Comparison of ENCODE assay signal across 9 mouse cellular contexts in genomic region chr5:83778310-83778972, GRCm38 (mm10).
DNase-seq lines count a peak whose midpoint lies in the region; ATAC-seq and TF ChIP-seq lines count a peak whose summit lies in the region.
"Had no signal": no experiment of that assay in that cellular context is flagged by ENCODE, and none has a peak within 500 bp of the region (broad histone marks: within the 10 kb centered on the region; RNA-seq: fewer than 3 reads in every experiment).

No protein-coding gene starts in this region.

- H3K9ac ChIP-seq in forebrain, postnatal 0 days = no peak overlapping the region
- H3K9ac ChIP-seq: limb, embryonic 13.5 days had no signal

- no peak overlapping the region for H3K4me2 ChIP-seq in forebrain, postnatal 0 days (ENCODE audit: low read depth)
- H3K4me2 ChIP-seq: limb, embryonic 13.5 days had no signal

- no peak for ATAC-seq in forebrain, postnatal 0 days

- peak; percentile 22; the same call in 1 of the 2 replicates for TF ChIP-seq CTCF in cerebellum, adult 2 months (IDR thresholded peaks at IDR 0.05; ENCODE audit: borderline replicate concordance, insufficient read depth, low read depth, low read length)
- TF ChIP-seq CTCF in forebrain, postnatal 0 days (IDR thresholded peaks at IDR 0.05; ENCODE audit: low read depth) = peak; percentile 66

- 31% methylated on average over 3 of the region's 3 CpGs for WGBS in cerebellum, adult 2 months
- WGBS in forebrain, postnatal 0 days = 29% methylated on average over 3 of the region's 3 CpGs

- no peak for DNase-seq in cerebellum, adult 2 months
- DNase-seq in cerebellum, adult 9-11 months = no peak
- DNase-seq in left cerebral cortex, adult 11 months (ENCODE audit: low spot score) = peak; percentile 21
- DNase-seq in left cerebral cortex, adult 8-10 months (ENCODE audit: low spot score in 2 of 2) = no peak
- DNase-seq in MN1 (ENCODE audit: low spot score) = peak; percentile 38
- peak; percentile 75 for DNase-seq in forebrain, postnatal 0 days
- no peak for DNase-seq in spleen, adult 18-20 months
- DNase-seq in spleen, postnatal 10 days (ENCODE audit: low spot score in 2 of 2) = no peak

- H3K4me1 ChIP-seq in cerebellum, adult 2 months (ENCODE audit: control insufficient read depth, insufficient read depth, low read length) = no peaks in the 10 kb centered on the region
- H3K4me1 ChIP-seq in forebrain, postnatal 0 days (ENCODE audit: insufficient read depth) = no peaks in the 10 kb centered on the region
- H3K4me1 ChIP-seq: limb, embryonic 13.5 days had no signal

- TF ChIP-seq POLR2A in cerebellum, adult 2 months (IDR thresholded peaks at IDR 0.05; ENCODE audit: borderline replicate concordance, insufficient read depth, low read length) = no peak

- H3K9me3 ChIP-seq in forebrain, postnatal 0 days (ENCODE audit: low read length) = no peaks in the 10 kb centered on the region
- H3K9me3 ChIP-seq: limb, embryonic 13.5 days had no signal

- H3K27ac ChIP-seq in cerebellum, adult 2 months (ENCODE audit: insufficient read depth, low read length) = no peak overlapping the region
- H3K27ac ChIP-seq in forebrain, postnatal 0 days (ENCODE audit: low read depth, low read length) = no peak overlapping the region
- H3K27ac ChIP-seq: limb, embryonic 13.5 days had no signal

- H3K4me3 ChIP-seq in cerebellum, adult 2 months (replicated peaks; ENCODE audit: insufficient read depth, low read depth, low read length) = no peak overlapping the region
- no peak overlapping the region for H3K4me3 ChIP-seq in forebrain, postnatal 0 days (ENCODE audit: low read depth, low read length)
- H3K4me3 ChIP-seq: limb, embryonic 13.5 days had no signal

- H3K27me3 ChIP-seq in cerebellum, adult 2 months (ENCODE audit: control insufficient read depth, insufficient read depth, low read length) = no peaks in the 10 kb centered on the region
- H3K27me3 ChIP-seq in forebrain, postnatal 0 days (ENCODE audit: insufficient read depth, low read length) = no peaks in the 10 kb centered on the region
- H3K27me3 ChIP-seq: limb, embryonic 13.5 days had no signal

- H3K36me3 ChIP-seq in forebrain, postnatal 0 days (ENCODE audit: insufficient read depth) = no peaks in the 10 kb centered on the region
- H3K36me3 ChIP-seq: limb, embryonic 13.5 days had no signal

Comparison
In these comparisons a context has a peak if more than half of its experiments do, and no peak if none do; other contexts are left out.
1. DNase-seq: peak in left cerebral cortex, adult 11 months (single experiment), MN1 (single experiment) and forebrain, postnatal 0 days (single experiment); none in cerebellum, adult 2 months (0 of 2), cerebellum, adult 9-11 months (single experiment), left cerebral cortex, adult 8-10 months (0 of 2), spleen, adult 18-20 months (0 of 2) and spleen, postnatal 10 days (0 of 2).